Mouse (Mus musculus) C2C12 (cell line): Measurements from ENCODE around the gene Agtrap.

ENCODE experiments used
- CTCF ChIP-seq: IDR thresholded peaks from one replicate; pipeline ENCODE4 v1.5.1; 2011; ENCODE audit not compliant: control insufficient read depth, insufficient read depth, insufficient read length
- MAX ChIP-seq: IDR thresholded peaks from one replicate; pipeline ENCODE4 v1.6.1; 2011; ENCODE audit warnings: mild to moderate bottlenecking, control low read depth

- TF ChIP-seq CTCF (no peak), MAX (no peak)
These were observed 4.5 kb downstream of the Agtrap start for GRCm38 (mm10) chr4:148083176-148083899.
